Mouse (Mus musculus) intestine, embryonic 14.5 days (tissue): ENCODE results near the gene Vamp2. TPM values are rescaled to one million over a fixed set of nuclear protein-coding genes. Genes with fewer than 3 reads are reported as not detected.

Experiments
- ATAC-seq: fragments of 200-750 bp; cut with Nextera tagmentation; replicated peaks from 2 replicates; pipeline ENCODE4 v1.8.0; 2017; ENCODE audit warnings: low read depth, moderate number of reproducible peaks, moderate TSS enrichment, moderate library complexity; ENCODE audit not compliant: low FRiP score, low TSS enrichment
- DNase-seq: peaks from one replicate; pipeline ENCODE4 v3.0.0-alpha.2; 2018; ENCODE audit warnings: low spot score
- H3K27ac ChIP-seq: fragments of 300-500 bp; sonication (generic); 2 replicates; pipeline ENCODE4 v1.5.1; 2014; ENCODE audit warnings: low read depth, mild to moderate bottlenecking, control low read depth
- H3K27me3 ChIP-seq: fragments of 300-500 bp; sonication (generic); replicated peaks from 2 replicates; pipeline ENCODE4 v1.6.1; 2014; ENCODE audit warnings: low read length, control low read depth; ENCODE audit not compliant: control insufficient read depth, insufficient read depth
- H3K36me3 ChIP-seq: fragments of 300-500 bp; sonication (generic); 2 replicates; pipeline ENCODE4 v1.6.1; 2014; ENCODE audit warnings: low read length, control low read depth; ENCODE audit not compliant: control insufficient read depth, insufficient read depth
- H3K4me1 ChIP-seq: fragments of 300-500 bp; sonication (generic); replicated peaks from 2 replicates; pipeline ENCODE4 v1.6.1; 2014; ENCODE audit warnings: low read length, control low read depth, mixed read lengths; ENCODE audit not compliant: control insufficient read depth, insufficient read depth
- H3K4me2 ChIP-seq: fragments of 300-500 bp; sonication (generic); 2 replicates; pipeline ENCODE4 v1.6.1; 2014; ENCODE audit warnings: low read length
- H3K4me3 ChIP-seq: fragments of 300-500 bp; sonication (generic); 2 replicates; pipeline ENCODE4 v1.5.1; 2014; ENCODE audit warnings: low read depth, low read length, control low read depth, mixed read lengths
- H3K9ac ChIP-seq: fragments of 300-500 bp; sonication (generic); 2 replicates; pipeline ENCODE4 v1.6.1; 2014; ENCODE audit warnings: mild to moderate bottlenecking, low read length
- H3K9me3 ChIP-seq: fragments of 300-500 bp; sonication (generic); 2 replicates; pipeline ENCODE4 v1.6.1; 2016; ENCODE audit warnings: low read length, control low read depth; ENCODE audit not compliant: control insufficient read depth
- WGBS: fragments of 180-500 bp; shearing (Covaris S2); extraction: QIAGEN DNeasy Blood & Tissue Kit; methylation state at CpG from one replicate; pipeline ENCODE4 v1.1.7; 2014; 5-methylcytosine and 5-hydroxymethylcytosine counted together
- polyA plus RNA-seq: library from polyadenylated mRNA; unstranded; fragments of >200 nt; fragmentation: Nextera tagmentation; extraction: Ambion mirVana; gene quantifications from 2 replicates; pipeline ENCODE4 v1.2.1, GENCODE M21; 2014

Vamp2 gene
- polyA plus RNA-seq, 1 experiment from 2014 or later = 76.7 TPM

GRCm38 (mm10) chr11:69117737-69118695 lies 29.7 kb downstream of the Vamp2 start:
- WGBS = under 1% methylated on average over 45 of the region's 45 CpGs
- peak overlapping the region; percentile 94 for H3K4me2 ChIP-seq
- H3K4me1 ChIP-seq = peaks cover 26% of the 10 kb centered on the region
- H3K27ac ChIP-seq = peak overlapping the region; percentile 75
- peak overlapping the region; percentile 82 for H3K4me3 ChIP-seq
- peak; percentile 13; the same call in 1 of the 2 replicates for ATAC-seq
- H3K9me3 ChIP-seq = no peaks in the 10 kb centered on the region
- H3K36me3 ChIP-seq = no peaks in the 10 kb centered on the region
- H3K9ac ChIP-seq = peak overlapping the region; percentile 65
- DNase-seq = peak; percentile 90
- H3K27me3 ChIP-seq = 0 out of 2 replicates have a peak, but pooled peaks cover 7% of the 10 kb centered on the region

GRCm38 (mm10) chr11:69118765-69119164 lies 30.5 kb downstream of the Vamp2 start:
- ATAC-seq = no peak; the same call in 1 of the 2 replicates
- WGBS = under 1% methylated on average over 15 of the region's 15 CpGs
- DNase-seq = peak; percentile 100
- H3K36me3 ChIP-seq = no peaks in the 10 kb centered on the region
- H3K27me3 ChIP-seq = 0 out of 2 replicates have a peak, but pooled peaks cover 7% of the 10 kb centered on the region
- H3K4me1 ChIP-seq = peaks cover 26% of the 10 kb centered on the region
- no peaks in the 10 kb centered on the region for H3K9me3 ChIP-seq
- peak overlapping the region; percentile 82 for H3K4me3 ChIP-seq
- peak overlapping the region; percentile 94 for H3K4me2 ChIP-seq
- H3K9ac ChIP-seq = no peak overlapping the region
- H3K27ac ChIP-seq = peak overlapping the region; percentile 75; the same call in 1 of the 2 replicates

GRCm38 (mm10) chr11:69119446-69120155 lies 31.3 kb downstream of the Vamp2 start:
- H3K4me3 ChIP-seq = peak overlapping the region; percentile 82
- WGBS = 40% methylated on average over 14 of the region's 14 CpGs
- ATAC-seq = no peak
- no peaks in the 10 kb centered on the region for H3K9me3 ChIP-seq
- 0 out of 2 replicates have a peak, but pooled peaks cover 4% of the 10 kb centered on the region for H3K27me3 ChIP-seq
- peak overlapping the region; percentile 94 for H3K4me2 ChIP-seq
- no peaks in the 10 kb centered on the region for H3K36me3 ChIP-seq
- H3K4me1 ChIP-seq = peaks cover 26% of the 10 kb centered on the region
- no peak overlapping the region for H3K27ac ChIP-seq
- no peak for DNase-seq
- no peak overlapping the region for H3K9ac ChIP-seq

- ATAC-seq (no peak), DNase-seq (peak; percentile 63)
- Histone ChIP-seq H3K36me3 (no peaks in the 10 kb centered on the region), H3K4me3 (peak within 1 kb of the TSS; percentile 82), H3K9me3 (no peaks in the 10 kb centered on the region), H3K4me2 (peak within 1 kb of the TSS; percentile 94), H3K9ac (peak within 1 kb of the TSS; percentile 60), H3K27me3 (0 out of 2 replicates have a peak, but pooled peaks cover 4% of the 10 kb centered on the region), H3K27ac (no peak within 1 kb of the TSS), H3K4me1 (peaks cover 26% of the 10 kb centered on the region)
- WGBS = 2% methylated on average over 27 of the region's 27 CpGs
Measured at GRCm38 (mm10) chr11:69120221-69121000, 32.1 kb downstream of the Vamp2 start, which contains the start of gene Hes7. Hes7 (plus strand) TSS chr11:69120404.

- Histone ChIP-seq H3K27ac (no peak overlapping the region), H3K9ac (peak overlapping the region; percentile 60), H3K4me3 (peak overlapping the region; percentile 82), H3K27me3 (0 out of 2 replicates have a peak, but pooled peaks cover 4% of the 10 kb centered on the region), H3K4me1 (peaks cover 30% of the 10 kb centered on the region), H3K36me3 (no peaks in the 10 kb centered on the region), H3K4me2 (peak overlapping the region; percentile 94), H3K9me3 (no peaks in the 10 kb centered on the region)
- peak; percentile 75 for DNase-seq
- no peak for ATAC-seq
- WGBS = 2% methylated on average over 28 of the region's 33 CpGs
Measured at GRCm38 (mm10) chr11:69121001-69121740, 32.9 kb downstream of the Vamp2 start.

DNA sequence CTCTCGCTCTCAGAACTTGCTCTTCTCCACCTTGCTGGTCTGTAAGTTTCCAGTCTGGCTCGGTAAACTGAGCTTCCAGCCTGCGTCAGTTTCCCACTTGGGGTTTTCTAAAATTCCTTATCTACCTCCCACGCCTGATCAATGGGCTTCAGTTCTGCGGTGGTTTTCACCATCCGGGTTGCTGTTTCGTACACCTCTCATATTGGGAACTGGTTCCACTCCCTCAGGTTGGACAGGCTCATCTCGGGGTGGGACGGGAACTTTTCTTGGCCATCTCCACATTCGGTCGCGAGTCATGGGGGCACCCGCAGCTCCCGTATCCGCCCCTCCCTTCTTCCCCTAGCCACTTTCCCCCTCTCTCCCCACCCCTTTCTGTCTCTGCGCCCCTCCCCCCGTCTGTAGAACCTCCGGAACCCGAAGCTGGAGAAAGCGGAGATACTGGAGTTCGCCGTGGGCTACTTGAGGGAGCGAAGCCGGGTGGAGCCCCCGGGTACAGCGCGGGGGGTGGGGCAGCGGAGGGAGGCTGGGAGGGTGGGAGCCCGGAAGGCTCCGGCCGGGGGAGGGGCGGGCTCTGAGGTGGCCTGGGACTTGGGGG lies 33.5 kb downstream of the Vamp2 start:
- Histone ChIP-seq H3K36me3 (no peaks in the 10 kb centered on the region), H3K9me3 (no peaks in the 10 kb centered on the region), H3K27me3 (0 out of 2 replicates have a peak, but pooled peaks cover 4% of the 10 kb centered on the region), H3K9ac (peak overlapping the region; percentile 60), H3K4me1 (peaks cover 33% of the 10 kb centered on the region), H3K4me3 (peak overlapping the region; percentile 82), H3K4me2 (peak overlapping the region; percentile 94), H3K27ac (peak overlapping the region; percentile 76)
- ATAC-seq (no peak), DNase-seq (peak; percentile 75)
- WGBS = under 1% methylated on average over 26 of the region's 32 CpGs

DNA sequence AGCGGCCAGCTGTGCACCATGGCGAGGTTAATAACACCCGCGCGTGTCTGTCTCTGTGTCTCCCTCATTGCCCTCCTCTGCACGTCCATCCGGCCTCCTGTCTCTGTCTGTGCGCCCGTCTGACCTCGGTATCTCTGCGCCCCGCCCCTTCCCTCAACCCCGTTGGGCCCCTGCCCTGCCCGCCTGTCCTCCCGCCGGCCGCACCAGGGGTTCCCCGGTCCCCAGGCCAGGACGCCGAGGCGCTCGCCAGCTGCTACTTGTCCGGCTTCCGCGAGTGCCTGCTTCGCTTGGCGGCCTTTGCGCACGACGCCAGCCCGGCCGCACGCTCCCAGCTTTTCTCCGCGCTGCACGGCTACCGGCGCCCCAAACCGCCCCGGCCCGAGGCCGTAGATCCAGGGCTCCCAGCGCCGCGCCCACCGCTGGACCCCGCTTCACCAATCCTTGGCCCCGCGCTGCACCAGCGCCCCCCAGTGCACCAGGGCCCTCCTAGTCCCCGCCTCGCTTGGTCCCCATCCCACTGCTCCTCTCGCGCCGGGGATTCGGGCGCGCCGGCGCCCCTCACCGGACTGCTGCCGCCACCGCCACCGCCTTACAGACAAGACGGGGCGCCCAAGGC lies 34.2 kb downstream of the Vamp2 start, which contains the start of gene 9130213A22Rik:
TSS of gene 9130213A22Rik (minus strand) at position 254 of the 616 bp plus-strand sequence.
- WGBS = under 1% methylated on average over 59 of the region's 66 CpGs
- Histone ChIP-seq H3K4me1 (peaks cover 30% of the 10 kb centered on the region), H3K4me3 (peak within 1 kb of the TSS; percentile 82), H3K9ac (peak within 1 kb of the TSS; percentile 60), H3K36me3 (no peaks in the 10 kb centered on the region), H3K27me3 (0 out of 2 replicates have a peak, but pooled peaks cover 4% of the 10 kb centered on the region), H3K27ac (peak within 1 kb of the TSS; percentile 76), H3K9me3 (no peaks in the 10 kb centered on the region), H3K4me2 (peak within 1 kb of the TSS; percentile 94)
- ATAC-seq (peak; percentile 40), DNase-seq (peak; percentile 94)
